Mouse (Mus musculus): Measurements from ENCODE around the gene Sptlc2.

Gene Sptlc2

GRCm38 (mm10) chr12:87388122-87388774 is at the start of gene Sptlc2:
TSS of gene Sptlc2 (minus strand) at chr12:87388355.
- DNase-seq (ENCODE audit: low read depth, low spot score): peak; percentile 99

- no peak for DNase-seq (ENCODE audit: low read depth, low spot score)
These were observed 40.7 kb upstream of the Sptlc2 start for GRCm38 (mm10) chr12:87428885-87429284.

DNA sequence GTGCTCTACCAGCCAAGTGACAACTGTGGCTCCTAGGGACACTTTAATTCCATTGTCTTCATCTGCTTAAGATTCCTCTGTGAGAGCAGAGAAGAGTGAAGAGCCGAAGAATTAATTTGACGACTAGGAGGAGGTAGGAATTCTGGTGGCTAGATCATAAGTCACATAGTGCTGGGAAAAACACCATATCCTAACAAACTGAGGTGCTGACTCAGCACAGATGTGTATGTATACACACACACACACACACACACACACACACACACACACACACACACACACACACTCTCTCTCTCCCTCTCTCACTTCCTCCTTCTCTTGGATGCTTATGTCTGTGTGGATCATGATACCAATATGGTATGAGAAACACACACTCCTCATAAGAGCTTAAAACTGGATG is 40.1 kb upstream of the Sptlc2 start:
- DNase-seq (ENCODE audit: low read depth, low spot score): no peak

- DNase-seq (ENCODE audit: low read depth, low spot score): no peak
These were observed 38.3 kb upstream of the Sptlc2 start for GRCm38 (mm10) chr12:87426354-87427031.

- DNase-seq (ENCODE audit: low read depth, low spot score): no peak
These were observed 36.4 kb upstream of the Sptlc2 start for GRCm38 (mm10) chr12:87424516-87424915.

GRCm38 (mm10) chr12:87423700-87424099 is 35.5 kb upstream of the Sptlc2 start:
- DNase-seq (ENCODE audit: low read depth, low spot score): no peak

DNA sequence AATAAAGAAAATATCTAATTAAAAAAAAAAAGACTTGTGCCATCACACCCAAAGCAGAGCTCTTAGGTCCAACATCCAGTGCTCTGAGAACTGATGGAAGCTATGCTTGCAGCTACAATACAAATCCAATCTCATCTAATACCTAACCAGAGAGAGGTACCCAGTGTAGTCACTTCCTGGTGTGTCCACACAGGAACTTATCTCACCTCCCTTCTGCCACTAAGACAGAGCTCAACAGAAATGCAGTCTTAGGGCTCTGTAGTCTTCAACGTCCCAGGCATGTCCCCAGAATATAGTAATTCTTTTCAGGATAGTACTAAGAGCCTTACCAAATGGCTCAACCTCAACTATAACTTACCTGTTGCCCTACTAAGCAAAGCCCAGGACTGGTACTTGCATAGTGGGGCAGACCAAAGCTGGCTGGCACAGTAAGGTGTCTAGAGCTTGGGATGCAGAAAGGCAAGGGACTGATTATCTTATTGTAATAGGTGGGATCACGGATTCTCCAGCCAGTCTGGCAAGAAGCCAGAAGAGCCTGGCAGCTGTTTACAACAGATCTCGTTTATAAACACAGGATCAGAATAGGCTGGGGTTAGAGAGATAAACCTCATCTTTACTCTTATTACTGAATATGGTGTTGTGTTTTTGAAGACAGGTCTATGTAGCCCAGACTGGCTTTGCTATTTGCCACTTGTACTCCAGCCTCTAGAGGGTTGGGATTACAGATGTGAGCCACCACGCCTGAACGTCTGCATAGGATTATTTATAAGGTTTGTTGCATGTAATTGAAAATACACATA is 33.8 kb upstream of the Sptlc2 start:
- no peak for DNase-seq (ENCODE audit: low read depth, low spot score)

GRCm38 (mm10) chr12:87419974-87420485 is 31.9 kb upstream of the Sptlc2 start:
- DNase-seq (ENCODE audit: low read depth, low spot score): no peak

DNA sequence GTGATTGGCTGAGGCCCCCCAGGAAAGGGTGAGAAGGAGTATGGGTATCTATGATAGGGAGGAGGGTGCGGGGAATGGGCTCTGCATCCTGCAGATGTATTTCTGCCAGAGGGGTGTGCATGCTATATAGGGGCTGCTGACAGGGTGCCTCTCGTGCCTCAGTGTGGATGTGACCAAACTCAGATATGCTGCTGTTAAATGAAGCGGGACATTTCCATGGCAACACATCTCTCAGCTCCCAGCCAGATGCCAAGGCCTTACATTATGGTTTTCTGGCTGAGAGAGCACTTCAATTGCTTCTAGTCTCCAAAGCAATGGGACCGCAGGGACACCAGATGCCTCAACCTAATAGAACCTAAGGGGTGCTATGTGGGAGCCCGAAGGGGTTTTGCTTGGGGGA is 30.8 kb upstream of the Sptlc2 start:
- no peak for DNase-seq (ENCODE audit: low read depth, low spot score)

DNA sequence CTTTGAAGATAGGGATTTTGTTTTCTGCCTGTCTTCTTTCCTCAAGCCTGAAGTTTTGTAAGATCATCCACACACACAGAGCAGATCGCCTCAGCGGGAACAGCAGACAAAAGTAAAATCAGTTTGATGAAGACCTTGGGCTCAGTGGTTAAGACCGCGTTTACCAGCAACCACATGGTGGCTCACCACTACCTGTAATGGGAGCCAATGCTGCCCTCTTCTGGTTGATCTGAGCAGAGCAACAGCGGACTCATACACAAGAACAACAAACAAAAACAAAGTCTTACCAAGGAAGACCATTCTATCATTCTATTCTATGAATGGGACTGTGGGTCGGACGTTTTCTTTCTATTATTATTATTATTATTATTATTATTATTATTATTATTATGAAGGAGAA is 28.5 kb upstream of the Sptlc2 start:
- DNase-seq (ENCODE audit: low read depth, low spot score): peak; percentile 68

GRCm38 (mm10) chr12:87415358-87415757 is 27.2 kb upstream of the Sptlc2 start:
- DNase-seq (ENCODE audit: low read depth, low spot score): no peak

GRCm38 (mm10) chr12:87413179-87413790 is 25.1 kb upstream of the Sptlc2 start:
- peak; percentile 61 for DNase-seq (ENCODE audit: low read depth, low spot score)

GRCm38 (mm10) chr12:87410999-87411398 is 22.8 kb upstream of the Sptlc2 start:
- no peak for DNase-seq (ENCODE audit: low read depth, low spot score)

DNA sequence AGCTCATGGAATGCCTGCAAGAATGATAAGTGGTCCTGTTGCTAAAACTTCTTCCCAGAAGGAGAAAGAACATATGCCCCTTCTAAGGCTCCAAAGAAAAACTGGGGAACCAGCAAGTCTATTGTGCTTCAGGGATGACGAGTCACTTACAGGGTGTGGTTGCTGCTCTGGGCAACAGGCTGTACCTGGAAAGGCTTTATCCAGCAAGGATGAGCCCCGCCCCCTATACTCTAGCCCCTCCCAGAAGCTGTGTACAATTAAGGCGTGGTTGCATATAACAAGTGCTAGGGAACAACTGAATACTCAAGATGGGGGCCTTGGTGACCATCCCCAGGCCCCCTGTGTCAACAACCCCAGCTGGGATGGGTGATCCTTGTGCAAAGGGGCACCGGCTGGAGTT is 21.0 kb upstream of the Sptlc2 start:
- no peak for DNase-seq (ENCODE audit: low read depth, low spot score)

GRCm38 (mm10) chr12:87407869-87408605 is 19.9 kb upstream of the Sptlc2 start:
- DNase-seq (ENCODE audit: low read depth, low spot score): no peak

GRCm38 (mm10) chr12:87405721-87406120 is 17.6 kb upstream of the Sptlc2 start:
- DNase-seq (ENCODE audit: low read depth, low spot score): no peak

DNA sequence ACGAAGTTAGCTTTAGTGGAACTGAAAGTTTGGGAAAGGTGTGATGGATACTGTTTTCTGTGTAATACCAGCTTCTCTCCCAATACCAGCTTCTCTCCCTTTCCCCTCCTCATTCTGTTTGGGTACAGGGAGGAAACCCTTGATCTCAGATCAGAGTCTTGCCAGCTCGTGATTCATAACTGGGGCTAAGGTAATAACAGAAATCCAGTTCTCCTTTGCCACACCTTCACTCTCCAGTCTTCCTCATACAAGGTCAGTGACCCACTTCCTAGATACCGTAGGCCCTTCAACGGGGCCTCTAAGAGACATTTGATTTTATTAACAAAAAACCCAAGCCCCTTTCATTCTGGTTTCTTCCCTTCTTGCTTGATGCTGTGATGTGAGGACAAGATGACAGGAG is 17.0 kb upstream of the Sptlc2 start:
- no peak for DNase-seq (ENCODE audit: low read depth, low spot score)

DNA sequence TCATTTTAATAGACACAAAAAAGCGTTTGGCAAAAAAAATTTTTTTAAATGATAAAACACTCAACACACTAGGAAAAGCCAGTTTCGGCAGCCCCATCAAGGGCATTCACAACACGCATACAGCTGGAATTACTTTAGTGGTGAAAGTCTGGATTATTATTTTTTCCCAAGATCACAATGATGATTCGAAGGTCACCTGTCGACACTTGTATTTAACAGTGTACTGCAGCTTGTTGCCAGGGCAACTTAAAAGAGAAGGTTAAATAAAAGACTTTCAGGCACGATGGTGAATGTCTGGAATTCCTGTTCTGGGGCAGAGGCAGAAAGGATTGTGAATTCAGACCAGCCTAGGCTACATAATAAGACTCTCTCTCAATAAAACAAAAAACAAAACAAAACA is 13.7 kb upstream of the Sptlc2 start:
- DNase-seq (ENCODE audit: low read depth, low spot score): peak; percentile 60

- DNase-seq (ENCODE audit: low read depth, low spot score): no peak
These were observed 11.1 kb upstream of the Sptlc2 start for GRCm38 (mm10) chr12:87399119-87399819.

DNA sequence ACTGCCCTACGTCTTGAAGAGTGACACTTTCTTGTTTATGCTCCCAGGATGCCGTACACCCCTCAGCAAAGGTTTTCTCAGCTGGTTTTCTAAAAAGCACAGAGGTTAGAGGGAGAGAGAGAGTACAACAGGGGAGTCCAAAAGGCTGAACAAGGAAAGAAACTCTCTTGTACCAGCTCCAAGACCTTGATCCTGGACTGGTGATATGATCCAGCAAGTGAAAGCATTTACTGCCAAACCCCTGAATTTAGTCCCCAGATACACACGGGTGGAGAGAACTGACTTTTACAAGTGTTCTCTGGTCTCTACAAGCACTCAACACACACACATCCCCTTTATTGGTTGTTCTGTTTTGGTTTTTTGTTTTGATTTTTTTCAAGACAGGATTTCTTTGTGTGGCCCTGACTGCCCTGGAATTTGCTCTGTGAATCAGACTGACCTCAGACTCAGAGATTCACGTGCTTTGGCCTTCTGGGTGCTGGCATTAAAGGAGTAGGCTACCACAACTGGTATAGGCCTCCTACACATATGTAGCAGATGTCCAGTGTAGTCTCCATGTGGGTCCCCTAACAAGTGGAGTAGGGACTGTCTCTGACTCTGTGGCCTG is 9.8 kb upstream of the Sptlc2 start:
- no peak for DNase-seq (ENCODE audit: low read depth, low spot score)
